Mouse (Mus musculus) liver, adult 2 months (tissue): ENCODE measurements at regions not wholly inside any gene's neighbourhood (a gene's known extent, or its start where the extent isn't known, plus 50 kb on each side); places are given as distances from the start of the nearest gene placed in this dataset.

Source experiments
- DNase-seq: peaks from one replicate; pipeline ENCODE4 v3.0.0-alpha.2; 2011; ENCODE audit warnings: low read depth, low spot score; ENCODE audit errors: extremely low read depth
- H3K27ac ChIP-seq: fragments of 200-500 bp; replicated peaks from 2 replicates; pipeline ENCODE4 v1.5.1; 2012; ENCODE audit warnings: low read depth, mild to moderate bottlenecking, control low read depth, inconsistent platforms, low read length; ENCODE audit not compliant: insufficient read depth
- H3K27me3 ChIP-seq: fragments of 200-500 bp; 2 replicates; pipeline ENCODE4 v1.6.1; 2012; ENCODE audit warnings: mild to moderate bottlenecking, moderate library complexity, low read length, inconsistent platforms; ENCODE audit not compliant: control insufficient read depth, insufficient read depth
- H3K36me3 ChIP-seq: fragments of 200-500 bp; 2 replicates; pipeline ENCODE4 v1.6.1; 2012; ENCODE audit warnings: low read length, inconsistent platforms; ENCODE audit not compliant: control insufficient read depth, insufficient read depth
- H3K4me1 ChIP-seq: fragments of 200-500 bp; 2 replicates; pipeline ENCODE4 v1.6.1; 2011; ENCODE audit warnings: low read length; ENCODE audit not compliant: control insufficient read depth, insufficient read depth
- H3K4me3 ChIP-seq: fragments of 200-500 bp; 2 replicates; pipeline ENCODE4 v1.5.1; 2011; ENCODE audit warnings: low read depth, mild to moderate bottlenecking, control low read depth, low read length, moderate library complexity; ENCODE audit not compliant: insufficient read depth
- H3K79me2 ChIP-seq: fragments of 200-500 bp; 2 replicates; pipeline ENCODE4 v1.6.1; 2012; ENCODE audit warnings: inconsistent platforms, mild to moderate bottlenecking, low read length, moderate library complexity; ENCODE audit not compliant: control insufficient read depth, insufficient read depth
- H3K9ac ChIP-seq: fragments of 200-500 bp; 2 replicates; pipeline ENCODE4 v1.6.1; 2012; ENCODE audit warnings: low read depth, mild to moderate bottlenecking, control low read depth, inconsistent platforms, low read length
- CTCF ChIP-seq: fragments of 200-500 bp; IDR thresholded peaks from 2 replicates; pipeline ENCODE4 v1.5.1; 2011; ENCODE audit warnings: low read depth, low read length, control low read depth
- POLR2A ChIP-seq: fragments of 200-500 bp; IDR thresholded peaks from 2 replicates; pipeline ENCODE4 v1.6.1; 2011; ENCODE audit warnings: low read length, control low read depth; ENCODE audit not compliant: insufficient read depth; ENCODE audit errors: extremely low read depth
- WGBS: fragments of 180-500 bp; shearing (Covaris S2); methylation state at CpG from one replicate; pipeline ENCODE4 v1.1.7; 2018; 5-methylcytosine and 5-hydroxymethylcytosine counted together

- 16% methylated on average over 15 of the region's 15 CpGs for WGBS
- Histone ChIP-seq H3K27ac (peak overlapping the region; percentile 69), H3K79me2 (no peaks in the 10 kb centered on the region), H3K4me1 (no peaks in the 10 kb centered on the region), H3K36me3 (no peaks in the 10 kb centered on the region), H3K4me3 (peak overlapping the region; percentile 28; the same call in 1 of the 2 replicates), H3K9ac (peak overlapping the region; percentile 32; the same call in 1 of the 2 replicates), H3K27me3 (no peaks in the 10 kb centered on the region)
- DNase-seq = peak; percentile 80
- TF ChIP-seq POLR2A (no peak), CTCF (no peak)
These were observed 241.0 kb upstream of the Lyplal1 start for GRCm38 (mm10) chr1:186358011-186358670.

GRCm38 (mm10) chr1:186354742-186355141 lies 237.6 kb upstream of the Lyplal1 start:
- Histone ChIP-seq H3K27me3 (no peaks in the 10 kb centered on the region), H3K9ac (no peak overlapping the region), H3K36me3 (no peaks in the 10 kb centered on the region), H3K27ac (no peak overlapping the region), H3K4me1 (no peaks in the 10 kb centered on the region), H3K79me2 (no peaks in the 10 kb centered on the region), H3K4me3 (no peak overlapping the region)
- 86% methylated on average over 6 of the region's 6 CpGs for WGBS
- DNase-seq = no peak
- TF ChIP-seq CTCF (no peak), POLR2A (no peak)

- no peaks in the 10 kb centered on the region for H3K36me3 ChIP-seq
These were observed 237.0 kb upstream of the Lyplal1 start for GRCm38 (mm10) chr1:186354072-186354471.

GRCm38 (mm10) chr1:186350381-186350780 lies 233.3 kb upstream of the Lyplal1 start:
- Histone ChIP-seq H3K79me2 (no peaks in the 10 kb centered on the region), H3K4me3 (no peak overlapping the region), H3K27ac (no peak overlapping the region), H3K9ac (no peak overlapping the region), H3K36me3 (no peaks in the 10 kb centered on the region), H3K4me1 (no peaks in the 10 kb centered on the region), H3K27me3 (no peaks in the 10 kb centered on the region)
- TF ChIP-seq POLR2A (no peak), CTCF (no peak)
- DNase-seq = no peak
- 91% methylated on average over 4 of the region's 4 CpGs for WGBS

More at GRCm38 (mm10) chr1:186354072-186354471, 237.0 kb upstream of the Lyplal1 start:
- Histone ChIP-seq H3K79me2 (no peaks in the 10 kb centered on the region), H3K27ac (no peak overlapping the region), H3K9ac (no peak overlapping the region), H3K4me3 (no peak overlapping the region), H3K27me3 (no peaks in the 10 kb centered on the region), H3K4me1 (no peaks in the 10 kb centered on the region)
- no peak for DNase-seq
- TF ChIP-seq CTCF (no peak), POLR2A (no peak)

- no peak for TF ChIP-seq POLR2A
- no peak for TF ChIP-seq CTCF
- H3K27me3 ChIP-seq = no peaks in the 10 kb centered on the region
- no peak overlapping the region for H3K9ac ChIP-seq
- whole genome bisulfite sequencing = 94% methylated on average over 2 of the region's 2 CpGs
- H3K27ac ChIP-seq = no peak overlapping the region
- no peak for DNase-seq
- H3K4me3 ChIP-seq = no peak overlapping the region
- no peaks in the 10 kb centered on the region for H3K79me2 ChIP-seq
- H3K36me3 ChIP-seq = no peaks in the 10 kb centered on the region
- H3K4me1 ChIP-seq = no peaks in the 10 kb centered on the region
These were observed 232.9 kb upstream of the Lyplal1 start for GRCm38 (mm10) chr1:186349966-186350365.

GRCm38 (mm10) chr1:186347413-186348147 lies 230.5 kb upstream of the Lyplal1 start:
- H3K27ac ChIP-seq = no peak overlapping the region
- no peaks in the 10 kb centered on the region for H3K79me2 ChIP-seq
- no peak for TF ChIP-seq POLR2A
- no peak for TF ChIP-seq CTCF
- 76% methylated on average over 14 of the region's 14 CpGs for WGBS
- H3K4me1 ChIP-seq = no peaks in the 10 kb centered on the region
- H3K4me3 ChIP-seq = no peak overlapping the region
- no peaks in the 10 kb centered on the region for H3K36me3 ChIP-seq
- no peaks in the 10 kb centered on the region for H3K27me3 ChIP-seq
- DNase-seq = no peak
- no peak overlapping the region for H3K9ac ChIP-seq
